Mouse (Mus musculus) lung, postnatal 10 days (tissue): ENCODE results near the gene Swap70.

ENCODE experiments used
- DNase-seq: peaks from one replicate; pipeline ENCODE4 v3.0.0; 2021

Swap70 gene

GRCm38 (mm10) chr7:110313392-110314055 is 92.0 kb downstream of the Swap70 start:
- no peak for DNase-seq

GRCm38 (mm10) chr7:110314401-110314890 is 92.9 kb downstream of the Swap70 start:
- DNase-seq: no peak

- no peak for DNase-seq
These were observed 93.8 kb downstream of the Swap70 start for GRCm38 (mm10) chr7:110315352-110315751.

- no peak for DNase-seq
These were observed 95.9 kb downstream of the Swap70 start for GRCm38 (mm10) chr7:110317412-110317811.

- DNase-seq: no peak
These were observed 97.5 kb downstream of the Swap70 start for GRCm38 (mm10) chr7:110318971-110319519.

GRCm38 (mm10) chr7:110321106-110321505 is 99.6 kb downstream of the Swap70 start:
- no peak for DNase-seq

GRCm38 (mm10) chr7:110324852-110325251 is 103.3 kb downstream of the Swap70 start:
- DNase-seq: no peak

GRCm38 (mm10) chr7:110325381-110326110 is 104.0 kb downstream of the Swap70 start:
- DNase-seq: no peak
